Mouse (Mus musculus): ENCODE results near the gene Ttll3. TPM values are rescaled to one million over a fixed set of nuclear protein-coding genes. Genes with fewer than 3 reads are reported as not detected.

Ttll3 gene
- polyA plus RNA-seq (2014; fragmentation: Illumina TruSeq; extraction: RNeasy Lipid Tissue Mini Kit (QIAGEN cat#74804); ENCODE audit: low replicate concordance): 1.5 TPM

DNA sequence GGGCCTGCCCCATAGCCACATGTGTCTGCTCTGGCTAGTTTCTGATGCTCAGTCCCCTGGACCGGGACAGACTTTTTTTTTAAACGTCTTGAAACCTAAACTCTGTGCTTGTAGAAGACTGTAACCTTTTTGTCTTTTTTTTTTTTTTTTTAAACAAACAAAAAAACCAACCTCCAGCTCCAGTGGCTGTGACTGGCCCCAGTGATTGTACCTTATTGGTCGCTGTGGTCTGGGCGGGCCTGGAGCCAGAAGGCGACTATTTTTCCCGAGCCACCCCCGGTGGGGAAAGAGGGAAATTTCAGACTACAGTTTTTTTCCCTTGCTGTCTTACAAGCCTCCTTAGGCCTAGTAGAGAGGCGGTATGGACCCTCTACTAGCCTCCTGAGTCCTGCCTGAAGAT lies at the start of gene Ttll3:
TSS of gene Ttll3 (plus strand) at position 301 of the 400 bp plus-strand sequence.

DNA sequence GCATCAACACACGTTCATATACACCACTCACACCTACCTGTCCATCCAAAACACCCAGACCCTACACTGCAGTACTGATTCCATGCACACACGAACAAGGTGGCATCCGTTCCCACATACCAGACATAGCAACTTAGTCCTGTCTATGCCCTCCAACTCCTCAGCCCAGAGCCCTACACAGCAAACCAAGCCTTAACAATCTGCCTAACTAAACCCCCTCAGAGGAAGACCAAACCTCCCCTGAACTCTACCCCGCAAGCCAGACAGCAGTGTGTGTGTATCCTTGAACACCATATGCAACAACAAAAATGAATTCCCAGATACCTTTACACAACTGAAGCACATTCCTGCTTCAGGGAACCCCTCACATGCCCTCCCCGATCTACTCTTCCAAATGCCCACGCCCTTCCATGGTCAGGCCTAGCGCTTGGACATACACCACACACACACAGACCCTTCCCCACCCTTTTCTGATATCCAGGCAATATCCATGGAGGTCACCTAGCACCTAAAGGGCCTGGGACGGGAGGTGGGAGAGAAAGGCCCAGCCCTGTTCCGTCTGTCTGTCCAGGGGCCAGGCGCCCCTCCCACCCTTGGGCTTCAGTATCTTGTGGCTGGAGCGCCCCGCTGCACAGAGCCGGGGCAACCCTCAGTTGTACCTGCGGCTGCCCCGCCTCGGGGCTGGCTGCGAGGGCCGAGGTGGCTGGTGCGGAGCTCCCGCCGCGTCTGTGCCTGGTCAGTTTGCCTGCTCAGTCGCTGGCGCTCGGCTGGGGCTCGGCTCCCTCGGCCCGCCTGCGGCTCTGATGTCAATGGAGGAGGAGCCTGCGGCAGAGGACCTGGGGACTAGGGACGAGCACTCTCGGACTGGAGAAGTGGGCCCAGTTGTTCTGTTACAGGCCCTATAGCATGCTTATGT lies 45.6 kb upstream of the Ttll3 start, which contains the start of gene Camk1:
TSS of gene Camk1 (minus strand) at position 808 of the 916 bp plus-strand sequence.

DNA sequence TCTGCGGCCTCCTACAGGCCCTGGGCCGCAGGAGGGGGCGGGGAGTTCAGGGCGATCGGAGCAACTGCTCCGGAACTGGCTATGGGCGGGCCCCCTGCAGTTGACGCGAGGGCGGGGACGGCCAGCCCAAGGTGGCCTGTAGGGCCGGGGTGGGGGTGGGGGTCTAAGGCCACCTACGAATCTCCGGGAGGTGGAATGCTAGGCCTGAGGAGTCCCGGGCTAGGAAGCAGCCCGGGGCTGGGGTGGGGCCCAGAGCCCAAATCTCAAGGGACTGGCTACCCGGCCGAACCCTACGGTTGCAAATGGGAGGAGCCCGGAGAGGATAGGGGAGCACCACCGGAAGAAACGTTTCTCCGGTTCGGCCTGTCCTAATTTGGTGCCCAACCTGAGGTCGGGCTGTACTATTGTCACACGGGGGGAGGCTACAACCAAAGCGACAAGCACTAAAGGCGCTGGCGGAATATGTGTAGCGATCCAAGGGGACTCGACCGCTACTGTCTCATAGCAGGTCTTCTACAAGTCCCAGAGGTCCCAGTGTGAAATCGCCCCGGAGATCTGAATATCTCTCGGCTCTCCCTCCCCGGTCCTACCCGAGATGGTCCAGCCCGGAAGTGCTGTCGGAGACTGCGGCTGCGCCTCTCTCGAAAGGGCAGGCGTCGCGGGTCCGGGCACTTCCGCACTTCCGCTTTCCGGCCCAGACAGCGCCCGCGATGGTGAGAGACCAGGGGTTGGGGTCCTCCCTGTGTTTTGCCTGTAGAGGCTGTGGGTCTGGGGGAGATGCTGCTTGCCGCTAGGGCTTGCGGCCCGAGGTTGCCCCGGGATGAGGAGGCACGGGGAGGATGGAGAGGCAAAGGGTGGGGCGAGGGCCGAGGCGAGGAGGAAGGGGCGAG lies 11.3 kb upstream of the Ttll3 start, which contains the start of the genes Tada3 and Arpc4:
TSS of gene Tada3 (minus strand) at position 388 of the 890 bp plus-strand sequence.
TSS of gene Arpc4 (plus strand) at position 620 of the 890 bp plus-strand sequence.

DNA sequence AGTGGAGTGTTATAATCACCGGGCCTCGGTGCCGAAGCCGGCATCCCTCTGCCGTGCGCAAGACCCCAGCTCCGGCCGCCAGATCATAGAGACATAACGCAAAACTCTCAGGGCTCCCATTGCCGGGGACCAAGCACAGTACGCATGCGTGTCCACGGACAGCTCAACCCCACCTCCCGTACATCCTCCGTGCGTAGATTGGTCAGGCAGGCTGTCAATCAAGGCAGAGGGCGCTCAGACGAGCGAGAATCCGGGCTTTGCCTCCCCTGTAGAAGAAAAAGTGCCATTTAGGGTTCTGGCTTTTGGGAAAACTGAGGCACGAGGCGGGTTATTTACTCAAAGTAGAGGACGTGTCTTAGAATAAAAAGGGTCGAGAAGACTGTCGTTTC lies 30.1 kb downstream of the Ttll3 start, which contains the start of gene Rpusd3:
TSS of gene Rpusd3 (minus strand) at position 142 of the 389 bp plus-strand sequence.

DNA sequence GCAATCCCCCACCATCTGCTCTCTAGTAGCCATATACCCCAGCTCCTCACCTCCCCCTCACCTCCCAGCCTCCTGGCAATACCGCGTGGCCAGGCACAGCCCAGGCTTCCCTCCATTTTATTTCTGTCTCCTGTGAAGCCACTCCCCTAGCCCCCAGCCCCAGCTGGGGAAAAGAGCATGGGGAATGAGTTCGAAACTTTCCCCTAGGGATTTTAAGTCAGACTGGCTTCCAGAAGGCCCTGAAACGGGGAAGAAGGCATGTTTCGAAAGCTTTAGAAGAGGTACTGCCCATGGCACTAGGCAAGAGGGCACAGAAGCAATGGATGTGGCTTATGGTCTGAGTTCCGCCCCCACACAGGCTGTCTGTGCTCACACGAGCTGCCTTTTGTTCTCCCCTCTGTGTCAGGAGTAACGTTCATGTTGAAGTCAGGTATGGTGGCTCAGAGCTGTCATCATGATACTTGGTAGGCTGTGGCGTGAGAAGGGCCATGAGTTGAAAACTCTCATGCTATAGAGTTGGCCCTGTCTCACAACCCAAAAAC lies 46.7 kb downstream of the Ttll3 start, which contains the start of gene Cidec:
TSS of gene Cidec (minus strand) at position 97 of the 542 bp plus-strand sequence.

DNA sequence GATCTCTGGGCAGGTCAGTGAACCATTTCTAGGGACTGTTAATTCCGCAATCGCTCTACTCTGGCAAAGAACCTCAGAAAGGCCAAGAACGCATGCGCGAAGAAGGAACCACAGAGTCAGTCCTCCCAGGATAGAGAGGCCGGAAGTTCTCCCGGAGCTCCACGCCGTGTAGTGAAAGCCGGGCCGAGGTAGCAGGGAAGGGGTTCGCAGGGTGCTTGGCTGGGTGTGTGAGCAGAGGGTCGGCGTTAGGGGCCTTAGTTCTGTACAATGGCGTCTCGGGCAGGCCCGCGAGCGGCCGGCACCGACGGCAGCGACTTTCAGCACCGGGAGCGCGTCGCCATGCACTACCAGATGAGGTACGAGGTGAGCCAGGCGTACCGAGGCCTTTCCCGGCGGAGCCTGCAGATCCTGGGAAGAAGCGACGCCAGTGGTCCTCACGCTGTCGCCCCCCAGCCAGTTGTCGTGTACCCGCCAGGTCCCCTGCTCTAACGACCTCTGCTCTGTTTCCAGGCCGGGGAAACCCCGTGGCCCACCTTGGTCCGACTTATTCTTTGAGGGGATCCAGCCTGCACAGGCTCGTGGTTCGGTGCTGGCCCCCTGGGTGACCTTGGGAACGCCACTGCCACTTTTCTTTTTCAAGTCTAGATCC lies 53.5 kb downstream of the Ttll3 start, which contains the start of gene Jagn1:
TSS of gene Jagn1 (plus strand) at position 128 of the 649 bp plus-strand sequence.

DNA sequence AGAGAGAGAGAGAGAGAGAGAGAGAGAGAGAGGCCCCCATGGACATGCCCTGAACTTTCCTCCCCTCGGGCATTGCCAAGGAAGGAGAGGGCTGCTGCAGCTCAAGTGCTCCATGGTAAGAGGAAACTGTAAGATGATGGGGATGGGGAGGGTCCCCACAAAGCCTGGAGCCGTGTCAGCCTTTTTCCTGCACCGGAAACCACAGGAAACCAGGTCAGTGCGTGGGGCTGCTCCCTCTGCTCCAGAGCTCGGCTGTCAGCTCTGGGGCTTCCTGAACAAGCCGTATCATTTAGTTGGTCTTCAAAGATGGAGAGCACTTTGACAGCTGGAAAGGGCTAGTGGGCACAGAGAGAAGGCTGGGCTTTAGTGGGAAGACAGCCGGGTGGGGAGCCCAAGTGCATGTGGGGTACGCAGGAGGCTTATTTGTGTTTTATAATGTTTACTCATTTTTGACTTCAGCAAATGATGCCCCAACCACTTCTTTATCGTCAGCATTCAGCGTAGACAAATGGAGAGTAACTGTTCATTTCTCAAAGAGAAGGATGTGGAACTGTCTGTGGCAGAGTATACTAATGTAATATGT lies 69.0 kb downstream of the Ttll3 start, which contains the start of gene Il17re:
TSS of gene Il17re (plus strand) at position 533 of the 583 bp plus-strand sequence.

Other genes starting within 250 kb of the Ttll3 start
- not detected for gene Lhfpl4, start 193.9 kb upstream of the Ttll3 start, polyA plus RNA-seq (2014; fragmentation: Illumina TruSeq; extraction: RNeasy Lipid Tissue Mini Kit (QIAGEN cat#74804); ENCODE audit: low replicate concordance)
- gene Mtmr14, start 151.4 kb upstream of the Ttll3 start, polyA plus RNA-seq (2014; fragmentation: Illumina TruSeq; extraction: RNeasy Lipid Tissue Mini Kit (QIAGEN cat#74804); ENCODE audit: low replicate concordance): 12.6 TPM
- gene Cpne9, start 107.0 kb upstream of the Ttll3 start, polyA plus RNA-seq (2014; fragmentation: Illumina TruSeq; extraction: RNeasy Lipid Tissue Mini Kit (QIAGEN cat#74804); ENCODE audit: low replicate concordance): not detected
- gene Brpf1, start 82.1 kb upstream of the Ttll3 start, polyA plus RNA-seq (2014; fragmentation: Illumina TruSeq; extraction: RNeasy Lipid Tissue Mini Kit (QIAGEN cat#74804); ENCODE audit: low replicate concordance): 3.4 TPM
- gene Ogg1, start 62.3 kb upstream of the Ttll3 start, polyA plus RNA-seq (2014; fragmentation: Illumina TruSeq; extraction: RNeasy Lipid Tissue Mini Kit (QIAGEN cat#74804); ENCODE audit: low replicate concordance): 2.3 TPM
- 6.7 TPM for gene Camk1, start 45.3 kb upstream of the Ttll3 start, polyA plus RNA-seq (2014; fragmentation: Illumina TruSeq; extraction: RNeasy Lipid Tissue Mini Kit (QIAGEN cat#74804); ENCODE audit: low replicate concordance)
- 1.6 TPM for gene Tada3, start 11.4 kb upstream of the Ttll3 start, polyA plus RNA-seq (2014; fragmentation: Illumina TruSeq; extraction: RNeasy Lipid Tissue Mini Kit (QIAGEN cat#74804); ENCODE audit: low replicate concordance)
- gene Arpc4, start 11.1 kb upstream of the Ttll3 start, polyA plus RNA-seq (2014; fragmentation: Illumina TruSeq; extraction: RNeasy Lipid Tissue Mini Kit (QIAGEN cat#74804); ENCODE audit: low replicate concordance): 89.9 TPM
- gene Rpusd3, start 30.1 kb downstream of the Ttll3 start, polyA plus RNA-seq (2014; fragmentation: Illumina TruSeq; extraction: RNeasy Lipid Tissue Mini Kit (QIAGEN cat#74804); ENCODE audit: low replicate concordance): not detected
- gene Cidec, start 46.5 kb downstream of the Ttll3 start, polyA plus RNA-seq (2014; fragmentation: Illumina TruSeq; extraction: RNeasy Lipid Tissue Mini Kit (QIAGEN cat#74804); ENCODE audit: low replicate concordance): 2.0 TPM
- 12.1 TPM for gene Jagn1, start 53.3 kb downstream of the Ttll3 start, polyA plus RNA-seq (2014; fragmentation: Illumina TruSeq; extraction: RNeasy Lipid Tissue Mini Kit (QIAGEN cat#74804); ENCODE audit: low replicate concordance)
- 0.56 TPM for gene Il17re, start 69.2 kb downstream of the Ttll3 start, polyA plus RNA-seq (2014; fragmentation: Illumina TruSeq; extraction: RNeasy Lipid Tissue Mini Kit (QIAGEN cat#74804); ENCODE audit: low replicate concordance)
- gene Il17rc, start 82.2 kb downstream of the Ttll3 start, polyA plus RNA-seq (2014; fragmentation: Illumina TruSeq; extraction: RNeasy Lipid Tissue Mini Kit (QIAGEN cat#74804); ENCODE audit: low replicate concordance): 2.8 TPM
- gene Creld1, start 94.0 kb downstream of the Ttll3 start, polyA plus RNA-seq (2014; fragmentation: Illumina TruSeq; extraction: RNeasy Lipid Tissue Mini Kit (QIAGEN cat#74804); ENCODE audit: low replicate concordance): not detected
- not detected for gene Prrt3, start 112.7 kb downstream of the Ttll3 start, polyA plus RNA-seq (2014; fragmentation: Illumina TruSeq; extraction: RNeasy Lipid Tissue Mini Kit (QIAGEN cat#74804); ENCODE audit: low replicate concordance)
- gene Emc3, start 142.4 kb downstream of the Ttll3 start, polyA plus RNA-seq (2014; fragmentation: Illumina TruSeq; extraction: RNeasy Lipid Tissue Mini Kit (QIAGEN cat#74804); ENCODE audit: low replicate concordance): 63.8 TPM
- 2.3 TPM for gene Fancd2, start 142.4 kb downstream of the Ttll3 start, polyA plus RNA-seq (2014; fragmentation: Illumina TruSeq; extraction: RNeasy Lipid Tissue Mini Kit (QIAGEN cat#74804); ENCODE audit: low replicate concordance)
- not detected for gene Fancd2os, start 211.5 kb downstream of the Ttll3 start, polyA plus RNA-seq (2014; fragmentation: Illumina TruSeq; extraction: RNeasy Lipid Tissue Mini Kit (QIAGEN cat#74804); ENCODE audit: low replicate concordance)
- gene Brk1, start 215.5 kb downstream of the Ttll3 start, polyA plus RNA-seq (2014; fragmentation: Illumina TruSeq; extraction: RNeasy Lipid Tissue Mini Kit (QIAGEN cat#74804); ENCODE audit: low replicate concordance): 30.0 TPM
- 17.0 TPM for gene Vhl, start 234.7 kb downstream of the Ttll3 start, polyA plus RNA-seq (2014; fragmentation: Illumina TruSeq; extraction: RNeasy Lipid Tissue Mini Kit (QIAGEN cat#74804); ENCODE audit: low replicate concordance)
- gene Irak2, start 249.2 kb downstream of the Ttll3 start, polyA plus RNA-seq (2014; fragmentation: Illumina TruSeq; extraction: RNeasy Lipid Tissue Mini Kit (QIAGEN cat#74804); ENCODE audit: low replicate concordance): 12.7 TPM

Data from small intestine, adult 10 weeks (tissue).